Mouse (Mus musculus): ENCODE results near the gene Oas1d. TPM values are rescaled to one million over a fixed set of nuclear protein-coding genes. Genes with fewer than 3 reads are reported as not detected.

Gene Oas1d
- polyA plus RNA-seq (2015; fragmentation: Nextera tagmentation; extraction: Ambion mirVana) = not detected in 2 replicates

DNA sequence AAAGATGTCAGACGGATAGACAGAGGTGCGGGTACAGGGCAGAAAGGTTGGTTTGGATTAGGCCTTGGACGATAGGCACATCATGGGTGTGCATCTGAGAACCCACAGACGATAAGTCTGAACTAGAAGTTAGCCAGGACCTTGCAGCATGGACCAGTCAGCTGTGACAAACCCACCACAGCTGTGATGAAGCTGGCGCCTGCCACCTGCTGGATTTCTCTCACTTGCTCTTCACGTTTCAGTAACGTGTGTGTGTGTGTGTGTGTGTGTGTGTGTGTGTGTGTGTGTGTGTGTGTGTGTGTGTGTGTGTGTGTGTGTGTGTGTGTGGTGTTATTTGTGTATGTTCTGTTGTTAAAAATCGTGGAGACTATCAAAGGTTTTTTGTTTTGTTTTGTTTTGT is at the start of gene Oas1d:
Gene Oas1d, plus strand, starts transcription at position 333 of the 400 bp plus-strand sequence.

DNA sequence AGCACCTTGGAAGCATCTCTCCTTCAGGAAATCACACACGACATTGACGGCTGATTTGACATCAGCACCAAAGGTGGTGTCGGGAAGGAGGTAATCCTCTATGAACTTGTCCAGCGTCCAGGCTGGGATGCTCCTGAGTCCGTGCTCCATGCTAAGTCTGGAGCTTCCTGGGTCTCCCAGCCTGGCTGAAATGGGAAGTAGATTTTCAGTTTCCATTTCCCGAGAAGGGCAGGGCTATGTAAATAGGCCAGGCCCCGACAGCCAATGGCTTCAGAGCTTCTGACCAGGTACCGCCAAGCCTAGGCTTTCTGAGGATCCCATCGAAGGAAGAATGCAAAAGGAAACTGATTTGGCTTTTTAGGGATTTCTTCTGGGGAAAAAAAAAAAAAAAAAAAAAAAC is 26.9 kb upstream of the Oas1d start, which contains the start of gene Oas1g:
Gene Oas1g, minus strand, starts transcription at position 201 of the 400 bp plus-strand sequence.

DNA sequence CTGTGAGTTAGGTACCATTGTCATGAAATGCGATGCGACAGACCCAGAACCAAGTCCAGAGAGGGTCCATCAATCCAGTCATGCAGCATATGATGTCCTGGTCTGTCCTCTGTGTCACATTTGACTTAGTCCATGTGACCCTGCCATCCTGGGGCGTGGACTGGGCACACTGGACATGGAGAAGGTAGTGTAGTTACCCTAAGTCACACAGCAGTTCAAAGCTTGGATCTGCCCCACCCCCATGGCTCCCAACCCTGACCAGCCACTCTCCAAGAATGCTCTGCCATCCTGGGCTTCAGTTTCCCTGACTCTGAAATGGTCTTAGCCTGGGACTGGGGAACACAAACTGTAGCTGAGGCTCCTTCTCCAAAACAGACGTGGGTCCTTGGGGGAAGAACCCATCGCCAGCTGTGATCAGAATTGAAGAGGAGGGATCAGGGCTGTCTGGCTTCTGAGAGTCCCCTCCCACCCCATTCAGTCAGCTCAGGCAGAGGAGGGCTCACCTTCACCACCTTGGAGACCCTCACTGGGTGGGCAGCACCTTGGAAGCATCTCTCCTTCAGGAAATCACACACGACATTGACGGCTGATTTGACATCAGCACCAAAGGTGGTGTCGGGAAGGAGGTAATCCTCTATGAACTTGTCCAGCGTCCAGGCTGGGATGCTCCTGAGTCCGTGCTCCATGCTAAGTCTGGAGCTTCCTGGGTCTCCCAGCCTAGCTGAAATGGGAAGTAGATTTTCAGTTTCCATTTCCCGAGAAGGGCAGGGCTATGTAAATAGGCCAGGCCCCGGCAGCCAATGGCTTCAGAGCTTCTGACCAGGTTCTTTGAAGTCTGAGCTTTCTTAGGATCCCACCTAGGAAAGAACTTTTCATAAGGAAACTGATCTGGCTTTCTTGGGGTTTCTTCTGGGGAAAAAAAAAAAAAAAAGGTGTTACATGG is 7.3 kb upstream of the Oas1d start, which contains the start of gene Oas1a:
Gene Oas1a, minus strand, starts transcription at position 731 of the 943 bp plus-strand sequence.

Other genes starting within 250 kb of the Oas1d start
- 0.40 and 0.51 TPM in 2 replicates for gene Dtx1, start 202.6 kb upstream of the Oas1d start, polyA plus RNA-seq (2015; fragmentation: Nextera tagmentation; extraction: Ambion mirVana)
- 1.9 and 3.9 TPM in 2 replicates for gene Oas2, start 164.7 kb upstream of the Oas1d start, polyA plus RNA-seq (2015; fragmentation: Nextera tagmentation; extraction: Ambion mirVana)
- 5.3 and 7.7 TPM in 2 replicates for gene Oas3, start 136.9 kb upstream of the Oas1d start, polyA plus RNA-seq (2015; fragmentation: Nextera tagmentation; extraction: Ambion mirVana)
- 0.22 and 0.49 TPM in 2 replicates for gene Oas1e, start 119.0 kb upstream of the Oas1d start, polyA plus RNA-seq (2015; fragmentation: Nextera tagmentation; extraction: Ambion mirVana)
- 1.3 and 1.6 TPM in 2 replicates for gene Oas1c, start 102.0 kb upstream of the Oas1d start, polyA plus RNA-seq (2015; fragmentation: Nextera tagmentation; extraction: Ambion mirVana)
- not detected in 2 replicates for gene Oas1f, start 67.2 kb upstream of the Oas1d start, polyA plus RNA-seq (2015; fragmentation: Nextera tagmentation; extraction: Ambion mirVana)
- not detected in 2 replicates for gene Oas1h, start 53.1 kb upstream of the Oas1d start, polyA plus RNA-seq (2015; fragmentation: Nextera tagmentation; extraction: Ambion mirVana)
- gene Oas1g, start 26.9 kb upstream of the Oas1d start, polyA plus RNA-seq (2015; fragmentation: Nextera tagmentation; extraction: Ambion mirVana) = 1.3 and 1.5 TPM in 2 replicates
- gene Oas1a, start 7.0 kb upstream of the Oas1d start, polyA plus RNA-seq (2015; fragmentation: Nextera tagmentation; extraction: Ambion mirVana) = 8.6 and 10.3 TPM in 2 replicates
- 0.02 TPM in 1 of 2 replicates, not detected in the other for gene Rph3a, start 95.6 kb downstream of the Oas1d start, polyA plus RNA-seq (2015; fragmentation: Nextera tagmentation; extraction: Ambion mirVana)

Data from spleen, postnatal 0 days (tissue).